Mouse (Mus musculus): Measurements from ENCODE around the gene 1700001K19Rik. TPM values are rescaled to one million over a fixed set of nuclear protein-coding genes. Genes with fewer than 3 reads are reported as not detected.

The 1700001K19Rik gene
- polyA plus RNA-seq, 1 experiment from 2014 or later = not detected

DNA sequence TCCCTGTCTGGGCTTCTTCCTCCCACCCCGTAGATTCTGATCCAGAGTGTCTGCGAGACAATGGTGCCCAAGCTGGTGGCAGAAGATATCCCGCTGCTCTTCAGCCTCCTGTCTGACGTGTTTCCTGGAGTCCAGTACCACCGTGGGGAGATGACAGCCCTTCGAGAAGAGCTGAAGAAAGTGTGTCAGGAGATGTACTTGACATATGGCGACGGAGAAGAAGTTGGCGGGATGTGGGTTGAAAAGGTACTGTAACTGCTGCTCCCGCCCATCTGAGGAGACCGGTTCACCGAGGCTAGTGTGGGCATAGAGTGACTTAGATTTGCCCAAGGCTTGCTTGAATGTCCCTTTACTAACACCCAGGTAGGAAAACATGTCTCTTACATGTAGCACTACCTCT lies 46.1 kb downstream of the 1700001K19Rik start:
- Histone ChIP-seq H3K9me3 (no peaks in the 10 kb centered on the region), H3K4me3 (no peak overlapping the region), H3K36me3 (peaks cover 99% of the 10 kb centered on the region), H3K27ac (no peak overlapping the region), H3K27me3 (replicated peaks) (no peaks in the 10 kb centered on the region), H3K4me2 (replicated peaks) (no peak overlapping the region), H3K4me1 (no peaks in the 10 kb centered on the region), H3K9ac (no peak overlapping the region)
- no peak for ATAC-seq (ENCODE audit: low FRiP score, low read depth)
- WGBS = 95% methylated on average over 12 of the region's 12 CpGs

DNA sequence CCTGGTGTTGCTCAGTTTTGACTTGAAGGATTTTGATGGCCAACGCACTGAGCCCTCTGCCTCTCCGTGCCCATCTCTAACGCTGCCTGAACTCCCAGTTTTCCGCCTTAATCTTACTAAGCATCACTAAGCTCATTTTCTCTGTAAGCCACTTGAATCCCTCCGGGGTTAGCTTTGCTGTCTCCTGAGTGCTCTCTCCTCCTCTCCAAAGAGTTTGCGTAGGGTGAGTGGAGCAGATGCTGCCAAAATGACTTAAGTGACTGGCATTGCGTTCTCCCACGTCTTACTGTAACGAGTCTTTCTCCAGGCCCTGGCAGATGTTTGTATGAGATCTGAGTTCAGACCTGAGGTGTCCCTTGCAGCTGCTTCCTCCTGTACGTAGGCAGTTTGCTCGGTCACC lies 52.4 kb downstream of the 1700001K19Rik start:
- Histone ChIP-seq H3K9ac (no peak overlapping the region), H3K36me3 (peaks cover 99% of the 10 kb centered on the region), H3K9me3 (no peaks in the 10 kb centered on the region), H3K27me3 (replicated peaks) (no peaks in the 10 kb centered on the region), H3K4me2 (replicated peaks) (no peak overlapping the region), H3K4me3 (no peak overlapping the region), H3K4me1 (no peaks in the 10 kb centered on the region), H3K27ac (no peak overlapping the region)
- WGBS = 96% methylated on average over 11 of the region's 11 CpGs
- ATAC-seq (ENCODE audit: low FRiP score, low read depth) = no peak

Small RNAs within 50 kb of the gene (microRNA-seq; reads per million reads assigned to microRNA genes)
- gene Gm27299 = not detected

Other genes starting within 250 kb of the 1700001K19Rik start
- gene Ppp2r5c, start 235.5 kb downstream of the 1700001K19Rik start, polyA plus RNA-seq (2016; fragmentation: Nextera tagmentation; extraction: Ambion mirVana) = 151 and 160 TPM in 2 replicates
- 86.6 and 87.9 TPM in 2 replicates for gene Dync1h1, start 81.2 kb downstream of the 1700001K19Rik start, polyA plus RNA-seq (2016; fragmentation: Nextera tagmentation; extraction: Ambion mirVana)
- gene Hsp90aa1, start 20.1 kb upstream of the 1700001K19Rik start, polyA plus RNA-seq (2016; fragmentation: Nextera tagmentation; extraction: Ambion mirVana) = 1,156 and 1,160 TPM in 2 replicates
- gene Wdr20, start 55.3 kb upstream of the 1700001K19Rik start, polyA plus RNA-seq (2016; fragmentation: Nextera tagmentation; extraction: Ambion mirVana) = 28.1 and 30.5 TPM in 2 replicates
- 9.7 and 10.2 TPM in 2 replicates for gene Mok, start 158.3 kb upstream of the 1700001K19Rik start, polyA plus RNA-seq (2016; fragmentation: Nextera tagmentation; extraction: Ambion mirVana)
- 5.7 and 5.9 TPM in 2 replicates for gene Zfp839, start 167.6 kb upstream of the 1700001K19Rik start, polyA plus RNA-seq (2016; fragmentation: Nextera tagmentation; extraction: Ambion mirVana)
- 65.3 and 68.3 TPM in 2 replicates for gene Cinp, start 206.5 kb upstream of the 1700001K19Rik start, polyA plus RNA-seq (2016; fragmentation: Nextera tagmentation; extraction: Ambion mirVana)
- gene Tecpr2, start 206.6 kb upstream of the 1700001K19Rik start, polyA plus RNA-seq (2016; fragmentation: Nextera tagmentation; extraction: Ambion mirVana) = 7.2 and 7.6 TPM in 2 replicates

Measured in neural tube, embryonic 12.5 days (tissue).